Mouse (Mus musculus): Measurements from ENCODE around the gene Zfp292. TPM values are rescaled to one million over a fixed set of nuclear protein-coding genes. Genes with fewer than 3 reads are reported as not detected.
A peak's percentile ranks its signal among the peaks of the same experiment; 100 is the strongest.
"Not testable (repeated sequence)": the region's sequence is repeated elsewhere in the genome, so short reads cannot be mapped to it uniquely, and the experiment has no call there.

The Zfp292 gene
- total RNA-seq (2014; rRNA removed) (36.5 and 42.4 TPM in 2 replicates), polyA plus RNA-seq (2015; fragmentation: Nextera tagmentation; extraction: Ambion mirVana) (15.9 and 18.9 TPM in 2 replicates)

DNA sequence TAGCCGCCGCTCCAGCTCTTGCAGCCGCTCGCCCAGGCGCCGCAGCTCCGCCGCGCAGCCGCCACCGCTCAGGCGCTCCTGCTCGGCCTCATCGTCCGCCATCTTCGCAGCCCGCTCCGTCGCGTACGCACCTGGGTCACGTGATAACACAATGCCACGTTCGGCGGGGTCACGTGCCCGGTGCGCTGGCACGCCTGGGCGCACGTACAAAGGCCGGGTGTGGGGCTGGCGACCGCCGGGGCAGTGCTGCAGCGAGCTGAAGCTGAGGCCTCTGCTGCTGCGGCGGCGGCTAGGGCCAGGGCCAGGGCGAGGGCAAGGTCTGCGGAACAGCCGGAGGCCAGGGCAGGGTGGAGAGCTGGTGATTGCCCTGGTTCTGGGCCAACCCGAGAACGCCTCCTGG lies at the start of gene Zfp292:
Gene Zfp292 (minus strand): TSS at position 143 of the 400 bp plus-strand sequence.
- Histone ChIP-seq H3K27me3 (ENCODE audit: insufficient read depth, low read length) (no peaks in the 10 kb centered on the region), H3K4me2 (ENCODE audit: low read depth, low read length, poor library complexity, severe bottlenecking) (peak within 1 kb of the TSS; percentile 59), H3K9ac (replicated peaks; ENCODE audit: low read length, poor library complexity, severe bottlenecking) (peak within 1 kb of the TSS; percentile 96), H3K4me1 (ENCODE audit: insufficient read depth, low read length) (peaks cover 12% of the 10 kb centered on the region), H3K27ac (ENCODE audit: low read depth, low read length) (peak within 1 kb of the TSS; percentile 96), H3K36me3 (ENCODE audit: insufficient read depth, low read length) (no peaks in the 10 kb centered on the region), H3K9me3 (ENCODE audit: low read length) (no peaks in the 10 kb centered on the region), H3K4me3 (ENCODE audit: low read depth, low read length) (peak within 1 kb of the TSS; percentile 99)
- under 1% methylated on average over 44 of the region's 44 CpGs for WGBS
- ATAC-seq (ENCODE audit: low FRiP score) (peak; percentile 95), DNase-seq (ENCODE audit: low spot score) (peak; percentile 95)
- TF ChIP-seq CTCF (IDR thresholded peaks at IDR 0.05) = no peak

GRCm38 (mm10) chr4:34928386-34928785 lies 45.6 kb upstream of the Zfp292 start:
- WGBS = 84% methylated on average over 7 of the region's 7 CpGs
- not testable (repeated sequence) for H3K4me3 ChIP-seq (ENCODE audit: low read depth, low read length)

GRCm38 (mm10) chr4:34922177-34922870 lies 39.6 kb upstream of the Zfp292 start:
- Histone ChIP-seq H3K27me3 (ENCODE audit: insufficient read depth, low read length) (no peaks in the 10 kb centered on the region), H3K36me3 (ENCODE audit: insufficient read depth, low read length) (no peaks in the 10 kb centered on the region), H3K4me3 (ENCODE audit: low read depth, low read length) (no peak overlapping the region), H3K9me3 (ENCODE audit: low read length) (no peaks in the 10 kb centered on the region), H3K4me1 (ENCODE audit: insufficient read depth, low read length) (no peaks in the 10 kb centered on the region), H3K4me2 (ENCODE audit: low read depth, low read length, poor library complexity, severe bottlenecking) (no peak overlapping the region), H3K27ac (ENCODE audit: low read depth, low read length) (no peak overlapping the region), H3K9ac (replicated peaks; ENCODE audit: low read length, poor library complexity, severe bottlenecking) (no peak overlapping the region)
- 62% methylated on average over 6 of the region's 6 CpGs for WGBS
- DNase-seq (ENCODE audit: low spot score) (peak; percentile 85), ATAC-seq (ENCODE audit: low FRiP score) (peak; percentile 58; the same call in 1 of the 2 replicates)
- TF ChIP-seq CTCF (IDR thresholded peaks at IDR 0.05) = peak; percentile 90

More at GRCm38 (mm10) chr4:34928386-34928785, 45.6 kb upstream of the Zfp292 start:
- H3K4me2 ChIP-seq (ENCODE audit: low read depth, low read length, poor library complexity, severe bottlenecking); H3K27ac ChIP-seq (ENCODE audit: low read depth, low read length); DNase-seq (ENCODE audit: low spot score); H3K36me3 ChIP-seq (ENCODE audit: insufficient read depth, low read length); H3K4me1 ChIP-seq (ENCODE audit: insufficient read depth, low read length); ATAC-seq (ENCODE audit: low FRiP score); H3K27me3 ChIP-seq (ENCODE audit: insufficient read depth, low read length); H3K9ac ChIP-seq (replicated peaks; ENCODE audit: low read length, poor library complexity, severe bottlenecking); H3K9me3 ChIP-seq (ENCODE audit: low read length): not testable (repeated sequence)

DNA sequence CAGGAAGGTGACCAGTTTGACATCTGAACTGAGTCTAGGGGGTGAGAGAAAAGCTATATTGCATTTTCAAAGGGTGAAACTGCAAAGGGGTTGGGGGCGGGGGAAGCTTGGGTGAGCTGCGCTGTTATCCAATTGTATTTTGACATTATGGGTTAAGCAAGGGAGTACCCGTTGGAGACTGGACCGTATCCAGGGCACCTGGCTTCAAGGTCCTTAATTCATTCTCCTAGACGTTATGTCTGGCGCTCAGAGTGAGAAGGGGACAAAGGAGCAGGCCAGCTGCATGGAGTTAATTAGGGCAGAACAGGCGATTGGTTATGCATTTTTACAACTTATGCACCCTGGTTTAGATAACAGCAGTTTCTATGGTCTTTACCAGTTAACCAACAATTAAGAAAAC lies 34.6 kb upstream of the Zfp292 start:
- 51% methylated on average over 7 of the region's 7 CpGs for WGBS
- H3K9ac ChIP-seq (replicated peaks; ENCODE audit: low read length, poor library complexity, severe bottlenecking) = no peak overlapping the region
- no peak overlapping the region for H3K27ac ChIP-seq (ENCODE audit: low read depth, low read length)
- no peaks in the 10 kb centered on the region for H3K4me1 ChIP-seq (ENCODE audit: insufficient read depth, low read length)
- H3K4me3 ChIP-seq (ENCODE audit: low read depth, low read length) = no peak overlapping the region
- no peak for TF ChIP-seq CTCF (IDR thresholded peaks at IDR 0.05)
- DNase-seq (ENCODE audit: low spot score) = no peak
- H3K4me2 ChIP-seq (ENCODE audit: low read depth, low read length, poor library complexity, severe bottlenecking) = no peak overlapping the region
- no peak for ATAC-seq (ENCODE audit: low FRiP score)
- no peaks in the 10 kb centered on the region for H3K36me3 ChIP-seq (ENCODE audit: insufficient read depth, low read length)
- no peaks in the 10 kb centered on the region for H3K9me3 ChIP-seq (ENCODE audit: low read length)
- no peaks in the 10 kb centered on the region for H3K27me3 ChIP-seq (ENCODE audit: insufficient read depth, low read length)

- ATAC-seq (ENCODE audit: low FRiP score) (no peak), DNase-seq (ENCODE audit: low spot score) (no peak)
- WGBS = 83% methylated on average over 3 of the region's 3 CpGs
- no peak overlapping the region for H3K4me3 ChIP-seq (ENCODE audit: low read depth, low read length)
- H3K9ac ChIP-seq (replicated peaks; ENCODE audit: low read length, poor library complexity, severe bottlenecking) = no peak overlapping the region
- no peak overlapping the region for H3K27ac ChIP-seq (ENCODE audit: low read depth, low read length)
- TF ChIP-seq CTCF (IDR thresholded peaks at IDR 0.05) = no peak
- H3K9me3 ChIP-seq (ENCODE audit: low read length) = no peaks in the 10 kb centered on the region
- H3K36me3 ChIP-seq (ENCODE audit: insufficient read depth, low read length) = no peaks in the 10 kb centered on the region
- H3K4me1 ChIP-seq (ENCODE audit: insufficient read depth, low read length) = no peaks in the 10 kb centered on the region
- H3K27me3 ChIP-seq (ENCODE audit: insufficient read depth, low read length) = no peaks in the 10 kb centered on the region
- H3K4me2 ChIP-seq (ENCODE audit: low read depth, low read length, poor library complexity, severe bottlenecking) = no peak overlapping the region
Observed at GRCm38 (mm10) chr4:34912171-34912570, 29.4 kb upstream of the Zfp292 start.

GRCm38 (mm10) chr4:34911401-34911800 lies 28.6 kb upstream of the Zfp292 start:
- no peaks in the 10 kb centered on the region for H3K36me3 ChIP-seq (ENCODE audit: insufficient read depth, low read length)
- DNase-seq (ENCODE audit: low spot score) = no peak
- H3K27me3 ChIP-seq (ENCODE audit: insufficient read depth, low read length) = no peaks in the 10 kb centered on the region
- no peak overlapping the region for H3K4me3 ChIP-seq (ENCODE audit: low read depth, low read length)
- H3K4me1 ChIP-seq (ENCODE audit: insufficient read depth, low read length) = no peaks in the 10 kb centered on the region
- WGBS = 79% methylated on average over 3 of the region's 3 CpGs
- H3K9ac ChIP-seq (replicated peaks; ENCODE audit: low read length, poor library complexity, severe bottlenecking) = no peak overlapping the region
- TF ChIP-seq CTCF (IDR thresholded peaks at IDR 0.05) = no peak
- H3K4me2 ChIP-seq (ENCODE audit: low read depth, low read length, poor library complexity, severe bottlenecking) = no peak overlapping the region
- H3K9me3 ChIP-seq (ENCODE audit: low read length) = no peaks in the 10 kb centered on the region
- H3K27ac ChIP-seq (ENCODE audit: low read depth, low read length) = no peak overlapping the region
- no peak for ATAC-seq (ENCODE audit: low FRiP score)

Measured in midbrain, postnatal 0 days (tissue).